Mouse (Mus musculus) stomach, postnatal 0 days (tissue): ENCODE data around the gene Rgl2. TPM values are rescaled to one million over a fixed set of nuclear protein-coding genes. Genes with fewer than 3 reads are reported as not detected.
A peak's percentile ranks its signal among the peaks of the same experiment; 100 is the strongest.

Source experiments
- ATAC-seq: fragments of 200-750 bp; cut with Nextera tagmentation; 2 replicates; pipeline ENCODE4 v1.8.0; 2017; ENCODE audit not compliant: low FRiP score, low TSS enrichment
- DNase-seq: peaks from one replicate; pipeline ENCODE4 v3.0.0-alpha.2; 2016; ENCODE audit warnings: low spot score
- H3K27ac ChIP-seq: fragments of 300-500 bp; sonication (generic); replicated peaks from 2 replicates; pipeline ENCODE4 v1.5.1; 2014; ENCODE audit warnings: mild to moderate bottlenecking, control low read depth
- H3K27me3 ChIP-seq: fragments of 300-500 bp; sonication (generic); 2 replicates; pipeline ENCODE4 v1.6.1; 2014; ENCODE audit warnings: low read length; ENCODE audit not compliant: control insufficient read depth, insufficient read depth
- H3K36me3 ChIP-seq: fragments of 300-500 bp; sonication (generic); 2 replicates; pipeline ENCODE4 v1.6.1; 2014; ENCODE audit warnings: low read length, mixed read lengths; ENCODE audit not compliant: control insufficient read depth, insufficient read depth
- H3K4me1 ChIP-seq: fragments of 300-500 bp; sonication (generic); replicated peaks from 2 replicates; pipeline ENCODE4 v1.6.1; 2014; ENCODE audit warnings: antibody characterized with exemption; ENCODE audit not compliant: control insufficient read depth, insufficient read depth
- H3K4me2 ChIP-seq: fragments of 300-500 bp; sonication (generic); replicated peaks from 2 replicates; pipeline ENCODE4 v1.6.1; 2014; ENCODE audit warnings: low read depth, mild to moderate bottlenecking, control low read depth, moderate library complexity
- H3K4me3 ChIP-seq: fragments of 300-500 bp; sonication (generic); 2 replicates; pipeline ENCODE4 v1.5.1; 2014; ENCODE audit warnings: low read depth, low read length, control low read depth
- H3K9ac ChIP-seq: fragments of 300-500 bp; sonication (generic); 2 replicates; pipeline ENCODE4 v1.6.1; 2014; ENCODE audit warnings: mild to moderate bottlenecking, low read length, control low read depth, mixed read lengths
- H3K9me3 ChIP-seq: fragments of 300-500 bp; sonication (generic); 2 replicates; pipeline ENCODE4 v1.6.1; 2016; ENCODE audit warnings: low read length; ENCODE audit not compliant: control insufficient read depth
- CTCF ChIP-seq: IDR thresholded peaks from 2 replicates; pipeline ENCODE4 v1.5.1; 2016; ENCODE audit warnings: antibody characterized with exemption, low read depth, mild to moderate bottlenecking, moderate library complexity
- EP300 ChIP-seq: optimal IDR thresholded peaks from 2 replicates; pipeline ENCODE3; 2016; ENCODE audit warnings: antibody characterized with exemption
- WGBS: fragments of 180-500 bp; shearing (Covaris S2); extraction: QIAGEN DNeasy Blood & Tissue Kit; methylation state at CpG from one replicate; pipeline ENCODE4 v1.1.7; 2014; 5-methylcytosine and 5-hydroxymethylcytosine counted together
- polyA plus RNA-seq: library from polyadenylated mRNA; unstranded; fragments of >200 nt; fragmentation: Nextera tagmentation; extraction: Ambion mirVana; gene quantifications from 2 replicates; pipeline ENCODE4 v1.2.1, GENCODE M21; 2015

Rgl2 gene
- polyA plus RNA-seq, 1 experiment from 2014 or later, result 18.6 TPM

DNA sequence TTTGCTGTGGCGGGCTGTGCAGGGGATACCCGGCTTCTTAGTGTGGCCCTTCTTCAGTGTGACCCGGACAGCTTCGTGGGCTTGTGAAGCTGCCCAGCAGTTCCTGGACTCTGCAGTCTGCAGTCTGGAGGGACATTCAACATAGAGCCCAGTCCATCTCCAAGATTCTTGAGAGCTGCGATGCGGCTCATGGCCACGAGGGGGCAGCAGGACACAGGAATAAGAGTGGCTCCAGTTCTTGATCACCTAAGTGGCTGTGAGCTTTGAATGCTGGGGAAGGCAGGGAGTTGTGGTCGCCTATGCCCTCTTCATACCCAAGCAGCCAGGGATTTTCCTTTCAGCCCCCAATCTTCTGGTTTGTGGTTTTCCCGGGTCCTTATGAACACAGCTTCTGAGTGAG, 39.1 kb downstream of the Rgl2 start:
- H3K9me3 ChIP-seq, result no peaks in the 10 kb centered on the region
- peak; percentile 75 for ATAC-seq
- WGBS, result 2% methylated on average over 9 of the region's 9 CpGs
- no peak overlapping the region for H3K27ac ChIP-seq
- no peaks in the 10 kb centered on the region for H3K36me3 ChIP-seq
- H3K9ac ChIP-seq, result no peak overlapping the region
- H3K4me2 ChIP-seq, result no peak overlapping the region
- H3K27me3 ChIP-seq, result no peaks in the 10 kb centered on the region
- H3K4me1 ChIP-seq, result no peaks in the 10 kb centered on the region
- H3K4me3 ChIP-seq, result no peak overlapping the region
- TF ChIP-seq CTCF, result peak; percentile 92
- TF ChIP-seq EP300, result no peak
- DNase-seq, result peak; percentile 87

- Histone ChIP-seq H3K9ac (no peak overlapping the region), H3K4me2 (no peak overlapping the region), H3K27ac (no peak overlapping the region), H3K36me3 (no peaks in the 10 kb centered on the region), H3K9me3 (no peaks in the 10 kb centered on the region), H3K4me1 (no peaks in the 10 kb centered on the region), H3K4me3 (no peak overlapping the region), H3K27me3 (no peaks in the 10 kb centered on the region)
- 26% methylated on average over 5 of the region's 5 CpGs for WGBS
- TF ChIP-seq CTCF (peak; percentile 61), EP300 (no peak)
- DNase-seq (no peak), ATAC-seq (peak; percentile 53)
Measured at GRCm38 (mm10) chr17:33968927-33969326, 39.6 kb downstream of the Rgl2 start.

DNA sequence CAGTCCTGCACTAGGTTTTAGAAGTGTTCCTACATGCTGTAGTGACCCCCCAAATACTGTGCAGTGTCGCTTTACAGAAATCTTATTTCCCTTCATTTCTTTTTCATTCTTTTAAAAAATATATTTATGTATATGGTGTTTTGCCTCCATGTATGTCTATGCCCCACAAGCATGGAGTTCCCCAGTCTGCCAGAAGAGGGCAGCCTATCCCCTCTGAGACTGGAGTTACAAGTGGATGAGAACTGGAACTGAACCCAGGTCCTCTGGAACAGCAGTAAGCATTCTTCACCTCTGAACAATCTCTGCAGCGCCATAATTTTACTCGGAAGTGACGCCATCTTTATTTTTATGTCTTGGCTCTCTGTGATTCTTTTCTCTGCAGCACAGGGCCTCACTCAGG, 40.1 kb downstream of the Rgl2 start:
- Histone ChIP-seq H3K36me3 (no peaks in the 10 kb centered on the region), H3K4me1 (no peaks in the 10 kb centered on the region), H3K9me3 (no peaks in the 10 kb centered on the region), H3K4me3 (no peak overlapping the region), H3K4me2 (no peak overlapping the region), H3K27me3 (no peaks in the 10 kb centered on the region), H3K27ac (no peak overlapping the region), H3K9ac (no peak overlapping the region)
- DNase-seq (no peak), ATAC-seq (no peak)
- TF ChIP-seq CTCF (peak; percentile 50), EP300 (no peak)
- WGBS, result 81% methylated on average over 4 of the region's 4 CpGs

DNA sequence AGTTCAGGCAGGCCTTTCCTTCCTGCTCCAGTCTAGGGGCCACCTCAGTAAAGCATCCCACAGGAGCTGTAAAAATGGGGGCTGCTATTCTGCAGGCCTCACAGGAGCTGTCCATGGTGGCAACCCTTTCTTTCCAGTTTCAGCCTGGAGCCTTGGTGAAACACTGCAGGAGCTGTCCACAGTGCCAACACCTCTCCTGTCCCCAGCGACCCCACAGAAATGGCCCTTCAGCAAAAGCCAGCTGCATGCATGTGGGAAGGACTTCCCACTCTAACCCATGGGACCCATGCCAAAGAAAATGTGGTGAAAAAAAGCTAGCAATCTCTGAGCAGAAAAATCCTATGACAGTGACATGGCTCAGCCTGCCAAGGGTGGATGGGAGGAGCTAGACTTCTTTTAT, 43.3 kb downstream of the Rgl2 start:
- DNase-seq (peak; percentile 40), ATAC-seq (no peak)
- H3K27me3 ChIP-seq, result no peaks in the 10 kb centered on the region; the same call in 1 of the 2 replicates
- TF ChIP-seq CTCF, result no peak
- TF ChIP-seq EP300, result no peak
- H3K27ac ChIP-seq, result no peak overlapping the region
- H3K4me2 ChIP-seq, result no peak overlapping the region
- 0% methylated on average over 1 of the region's 1 CpGs for WGBS
- no peaks in the 10 kb centered on the region for H3K4me1 ChIP-seq
- no peaks in the 10 kb centered on the region for H3K36me3 ChIP-seq
- H3K9me3 ChIP-seq, result no peaks in the 10 kb centered on the region
- no peak overlapping the region for H3K4me3 ChIP-seq
- no peak overlapping the region for H3K9ac ChIP-seq

- no peak overlapping the region for H3K4me2 ChIP-seq
- no peak overlapping the region for H3K4me3 ChIP-seq
- H3K36me3 ChIP-seq, result no peaks in the 10 kb centered on the region
- no peak overlapping the region for H3K9ac ChIP-seq
- no peaks in the 10 kb centered on the region for H3K9me3 ChIP-seq
- no peak for DNase-seq
- WGBS, result 65% methylated on average over 3 of the region's 3 CpGs
- no peaks in the 10 kb centered on the region; the same call in 1 of the 2 replicates for H3K27me3 ChIP-seq
- H3K4me1 ChIP-seq, result 0 out of 2 replicates have a peak, but pooled peaks cover 2% of the 10 kb centered on the region
- no peak for ATAC-seq
- no peak for TF ChIP-seq EP300
- no peak for TF ChIP-seq CTCF
- no peak overlapping the region for H3K27ac ChIP-seq
Measured at GRCm38 (mm10) chr17:33973572-33973971, 44.2 kb downstream of the Rgl2 start.

- Histone ChIP-seq H3K4me2 (peak overlapping the region; percentile 58), H3K36me3 (no peaks in the 10 kb centered on the region), H3K27me3 (no peaks in the 10 kb centered on the region; the same call in 1 of the 2 replicates), H3K9ac (peak overlapping the region; percentile 48), H3K4me3 (peak overlapping the region; percentile 39), H3K4me1 (0 out of 2 replicates have a peak, but pooled peaks cover 2% of the 10 kb centered on the region), H3K9me3 (no peaks in the 10 kb centered on the region), H3K27ac (no peak overlapping the region)
- DNase-seq (no peak), ATAC-seq (no peak)
- TF ChIP-seq EP300 (no peak), CTCF (no peak)
- WGBS, result 3% methylated on average over 57 of the region's 57 CpGs
Measured at GRCm38 (mm10) chr17:33977861-33978557, 48.7 kb downstream of the Rgl2 start.
